Mouse (Mus musculus): ENCODE results near the gene Il3. TPM values are rescaled to one million over a fixed set of nuclear protein-coding genes. Genes with fewer than 3 reads are reported as not detected.

Gene Il3
- polyA plus RNA-seq, 1 experiment from 2014 or later, result not detected

DNA sequence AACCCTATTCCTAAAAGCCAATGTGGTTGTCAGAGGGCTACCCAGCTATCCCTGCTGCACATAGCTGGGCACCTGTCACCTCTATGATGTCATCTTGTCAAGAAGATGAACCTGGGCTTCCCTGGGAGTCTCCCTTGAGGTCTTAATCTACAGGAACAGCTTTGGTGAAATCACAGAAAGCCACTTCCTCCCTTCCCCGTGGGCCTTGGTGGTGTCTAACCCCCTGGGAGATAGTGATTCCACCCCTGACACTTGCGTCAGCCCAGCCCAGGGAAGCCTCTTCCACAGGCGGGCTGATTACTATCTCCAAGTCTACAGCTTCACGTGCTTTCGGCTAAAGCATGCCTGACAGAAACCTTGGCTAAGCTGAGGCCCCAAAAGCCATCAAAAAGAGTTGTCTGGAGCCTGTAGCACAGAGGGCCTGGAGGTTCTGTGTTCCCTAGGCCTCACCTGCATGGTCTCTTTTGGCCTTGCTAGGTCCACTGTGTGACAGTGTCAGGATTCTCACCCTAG is 4.4 kb upstream of the Il3 start:
- Histone ChIP-seq H3K27me3 (ENCODE audit: insufficient read depth, low read length) (no peaks in the 10 kb centered on the region), H3K9me3 (ENCODE audit: low read depth, low read length) (no peaks in the 10 kb centered on the region), H3K9ac (no peak overlapping the region), H3K27ac (ENCODE audit: low read depth) (no peak overlapping the region), H3K4me2 (no peak overlapping the region), H3K4me1 (ENCODE audit: insufficient read depth) (no peaks in the 10 kb centered on the region), H3K36me3 (ENCODE audit: insufficient read depth) (no peaks in the 10 kb centered on the region), H3K4me3 (ENCODE audit: low read depth, low read length) (no peak overlapping the region)
- TF ChIP-seq CTCF (IDR thresholded peaks at IDR 0.05; ENCODE audit: low read depth), result no peak
- WGBS, result 72% methylated on average over 5 of the region's 5 CpGs
- no peak for ATAC-seq (ENCODE audit: insufficient read depth)
- no peak for DNase-seq

DNA sequence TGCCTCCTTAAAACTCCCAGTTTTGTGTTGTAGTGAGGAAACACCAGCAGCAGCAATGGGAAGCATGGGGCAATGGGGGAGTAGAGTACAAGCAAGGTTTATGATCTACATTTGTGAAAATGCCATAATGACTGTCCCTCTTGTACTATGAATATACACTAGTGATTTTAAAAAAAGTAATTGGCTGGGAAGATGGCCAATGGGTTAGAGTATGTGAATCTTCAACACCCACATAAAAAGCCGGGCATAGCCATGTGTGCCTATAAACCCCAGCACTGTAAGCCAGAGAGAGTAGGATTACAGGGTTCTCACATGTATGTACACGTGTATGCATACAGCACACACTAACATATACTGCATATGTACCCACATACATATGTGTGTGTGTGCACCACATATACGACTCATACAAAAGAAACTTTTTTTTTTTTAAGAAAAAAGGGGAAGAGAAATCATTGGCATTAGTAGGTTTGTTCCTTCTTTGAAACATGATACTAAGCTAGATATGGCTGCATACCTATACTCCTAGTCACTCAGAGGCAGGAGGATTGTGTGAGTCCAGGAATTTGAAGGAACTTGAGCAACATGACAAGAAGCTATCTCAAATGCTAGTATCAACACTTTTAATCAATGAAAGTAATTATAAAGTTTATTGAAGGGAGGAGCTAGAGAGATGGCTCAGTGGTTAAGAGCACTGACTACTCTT is 2.3 kb upstream of the Il3 start:
- Histone ChIP-seq H3K4me1 (ENCODE audit: insufficient read depth) (no peaks in the 10 kb centered on the region), H3K9ac (no peak overlapping the region), H3K36me3 (ENCODE audit: insufficient read depth) (no peaks in the 10 kb centered on the region), H3K4me2 (no peak overlapping the region), H3K27me3 (ENCODE audit: insufficient read depth, low read length) (no peaks in the 10 kb centered on the region), H3K9me3 (ENCODE audit: low read depth, low read length) (no peaks in the 10 kb centered on the region), H3K4me3 (ENCODE audit: low read depth, low read length) (no peak overlapping the region), H3K27ac (ENCODE audit: low read depth) (no peak overlapping the region)
- ATAC-seq (ENCODE audit: insufficient read depth) (no peak), DNase-seq (no peak)
- 79% methylated on average over 3 of the region's 3 CpGs for WGBS
- TF ChIP-seq CTCF (IDR thresholded peaks at IDR 0.05; ENCODE audit: low read depth), result no peak

DNA sequence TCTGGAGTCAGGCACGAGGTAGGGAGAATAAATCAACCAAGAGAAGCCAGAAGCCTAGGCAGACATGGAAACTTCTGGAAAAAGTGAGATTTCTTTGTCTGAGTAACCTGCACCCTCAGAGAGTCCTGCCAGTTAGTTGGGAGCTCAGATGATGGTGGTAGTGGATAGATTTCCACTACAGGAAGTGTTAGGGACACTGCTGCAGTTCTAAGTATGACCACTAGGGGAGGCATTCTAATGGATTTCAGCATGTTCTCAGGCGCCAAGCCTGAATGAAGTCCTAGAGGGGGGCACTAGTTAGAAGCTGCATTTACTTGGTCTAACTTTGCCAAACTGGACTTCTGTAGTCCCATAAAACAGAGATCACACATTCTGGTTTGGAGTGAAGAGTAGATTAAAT is 2.5 kb downstream of the Il3 start:
- peak; percentile 93 for TF ChIP-seq CTCF (IDR thresholded peaks at IDR 0.05; ENCODE audit: low read depth)

DNA sequence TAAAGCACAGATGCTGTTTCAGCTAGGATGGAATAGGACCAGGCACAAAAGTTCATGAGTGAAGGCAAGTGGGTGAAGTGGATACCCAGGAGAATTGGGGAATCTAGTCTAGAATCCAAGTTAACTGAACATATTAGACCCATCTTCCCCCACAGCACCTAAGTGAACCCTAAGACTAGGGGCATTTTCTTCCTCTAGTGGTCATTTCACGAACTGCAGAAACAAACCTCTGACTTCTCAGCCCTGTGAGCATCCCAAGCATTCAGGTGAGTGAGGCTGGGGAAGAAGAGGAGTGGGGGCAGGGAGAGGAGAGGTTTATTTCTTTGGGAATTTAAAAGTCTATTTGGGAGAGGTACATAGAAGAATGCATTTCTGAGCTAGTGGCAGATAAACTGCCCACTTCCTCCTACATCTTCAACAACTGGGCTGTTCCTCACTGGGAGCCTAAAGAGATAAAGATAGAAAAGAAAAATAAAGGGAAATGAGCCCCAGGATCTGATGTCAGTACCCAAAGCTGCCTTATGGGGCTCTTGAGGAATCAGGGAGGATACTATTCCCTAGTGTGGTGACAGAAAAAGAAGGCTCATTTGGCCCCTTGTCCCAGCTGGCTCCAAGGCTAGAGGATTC is 3.6 kb downstream of the Il3 start:
- Histone ChIP-seq H3K9me3 (ENCODE audit: low read depth, low read length) (no peaks in the 10 kb centered on the region; the same call in 1 of the 2 replicates), H3K27me3 (ENCODE audit: insufficient read depth, low read length) (no peaks in the 10 kb centered on the region), H3K27ac (ENCODE audit: low read depth) (no peak overlapping the region), H3K4me2 (no peak overlapping the region), H3K9ac (no peak overlapping the region), H3K4me1 (ENCODE audit: insufficient read depth) (no peaks in the 10 kb centered on the region), H3K36me3 (ENCODE audit: insufficient read depth) (no peaks in the 10 kb centered on the region), H3K4me3 (ENCODE audit: low read depth, low read length) (no peak overlapping the region)
- peak; percentile 33; the same call in 1 of the 2 replicates for TF ChIP-seq CTCF (IDR thresholded peaks at IDR 0.05; ENCODE audit: low read depth)
- DNase-seq (no peak), ATAC-seq (ENCODE audit: insufficient read depth) (no peak)
- 21% methylated on average over 1 of the region's 1 CpGs for WGBS

More for the DNA sequence above, 2.5 kb downstream of the Il3 start:
- peak; percentile 83 for DNase-seq
- H3K4me3 ChIP-seq (ENCODE audit: low read depth, low read length), result no peak overlapping the region
- no peaks in the 10 kb centered on the region for H3K36me3 ChIP-seq (ENCODE audit: insufficient read depth)
- 46% methylated on average over 2 of the region's 2 CpGs for WGBS
- no peak overlapping the region for H3K4me2 ChIP-seq
- H3K9me3 ChIP-seq (ENCODE audit: low read depth, low read length), result no peaks in the 10 kb centered on the region; the same call in 1 of the 2 replicates
- ATAC-seq (ENCODE audit: insufficient read depth), result no peak
- no peak overlapping the region for H3K27ac ChIP-seq (ENCODE audit: low read depth)
- no peaks in the 10 kb centered on the region for H3K27me3 ChIP-seq (ENCODE audit: insufficient read depth, low read length)
- no peaks in the 10 kb centered on the region for H3K4me1 ChIP-seq (ENCODE audit: insufficient read depth)
- no peak overlapping the region for H3K9ac ChIP-seq

DNA sequence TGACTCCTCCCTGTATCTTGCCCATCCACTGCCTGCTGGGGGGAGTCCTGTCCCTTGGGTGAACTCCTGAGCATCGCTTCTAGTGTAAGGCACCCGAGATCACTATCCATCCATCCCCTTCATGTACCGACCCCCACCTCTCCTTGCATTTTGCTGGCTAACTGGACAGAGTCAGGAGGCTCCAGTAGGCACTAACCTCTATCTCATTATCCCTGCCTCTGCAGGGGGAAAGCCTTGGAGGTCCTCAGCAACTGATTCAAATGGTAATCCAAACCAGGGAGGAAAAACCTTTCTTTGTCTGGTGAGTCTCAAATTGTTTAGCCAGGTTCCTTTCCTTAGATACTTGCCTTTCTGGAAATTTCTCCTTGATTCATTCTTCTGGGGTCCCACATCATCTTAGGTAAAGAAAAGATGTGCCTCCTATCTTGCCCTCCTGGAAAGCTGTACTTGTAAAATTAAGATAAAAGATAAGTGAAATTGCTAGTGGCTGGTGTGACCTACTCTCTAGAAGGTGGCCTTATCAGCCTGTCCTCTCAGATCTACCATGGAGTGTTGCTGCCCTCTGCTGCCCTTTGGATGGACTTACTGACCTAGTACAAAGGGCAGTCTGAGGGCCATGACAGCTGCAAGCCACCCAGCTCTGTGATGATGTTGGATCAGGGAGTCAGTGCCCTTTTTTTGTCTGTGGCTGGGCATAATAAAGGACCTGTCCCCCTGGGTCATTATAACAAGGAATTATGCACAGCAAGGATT is 10.3 kb downstream of the Il3 start:
- no peak overlapping the region for H3K4me3 ChIP-seq (ENCODE audit: low read depth, low read length)
- peak; percentile 81 for DNase-seq
- 51% methylated on average over 3 of the region's 3 CpGs for whole genome bisulfite sequencing
- no peak overlapping the region for H3K27ac ChIP-seq (ENCODE audit: low read depth)
- H3K27me3 ChIP-seq (ENCODE audit: insufficient read depth, low read length), result no peaks in the 10 kb centered on the region
- ATAC-seq (ENCODE audit: insufficient read depth), result no peak
- no peaks in the 10 kb centered on the region for H3K4me1 ChIP-seq (ENCODE audit: insufficient read depth)
- peak; percentile 74 for TF ChIP-seq CTCF (IDR thresholded peaks at IDR 0.05; ENCODE audit: low read depth)
- no peak overlapping the region for H3K9ac ChIP-seq
- no peak overlapping the region for H3K4me2 ChIP-seq
- H3K9me3 ChIP-seq (ENCODE audit: low read depth, low read length), result no peaks in the 10 kb centered on the region; the same call in 1 of the 2 replicates
- H3K36me3 ChIP-seq (ENCODE audit: insufficient read depth), result no peaks in the 10 kb centered on the region

DNA sequence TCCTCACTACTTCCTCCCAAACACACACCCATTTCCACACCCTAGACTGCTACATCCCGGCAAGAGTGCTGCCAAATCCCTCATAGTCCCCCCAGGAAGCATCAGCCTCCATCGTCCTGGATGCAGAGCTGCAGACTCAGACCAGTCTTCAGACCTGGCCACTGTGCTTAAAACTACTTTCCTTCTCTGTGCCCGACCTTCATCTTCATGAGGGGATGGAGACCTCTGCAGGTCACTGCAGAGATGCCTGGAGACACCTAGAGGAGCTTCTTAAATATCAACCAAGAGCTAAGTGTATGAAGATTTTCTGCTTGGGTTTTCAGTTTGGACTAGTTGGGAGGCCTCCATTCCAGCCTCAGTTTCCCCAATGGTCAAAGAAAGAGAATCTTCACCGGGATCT is 13.0 kb downstream of the Il3 start:
- no peak overlapping the region for H3K4me2 ChIP-seq
- no peak overlapping the region for H3K9ac ChIP-seq
- H3K27ac ChIP-seq (ENCODE audit: low read depth), result no peak overlapping the region
- no peaks in the 10 kb centered on the region for H3K27me3 ChIP-seq (ENCODE audit: insufficient read depth, low read length)
- H3K4me1 ChIP-seq (ENCODE audit: insufficient read depth), result no peaks in the 10 kb centered on the region
- H3K9me3 ChIP-seq (ENCODE audit: low read depth, low read length), result no peaks in the 10 kb centered on the region
- no peak for ATAC-seq (ENCODE audit: insufficient read depth)
- DNase-seq, result peak; percentile 43
- WGBS, result 40% methylated on average over 4 of the region's 4 CpGs
- no peaks in the 10 kb centered on the region for H3K36me3 ChIP-seq (ENCODE audit: insufficient read depth)
- H3K4me3 ChIP-seq (ENCODE audit: low read depth, low read length), result no peak overlapping the region
- peak; percentile 49 for TF ChIP-seq CTCF (IDR thresholded peaks at IDR 0.05; ENCODE audit: low read depth)

DNA sequence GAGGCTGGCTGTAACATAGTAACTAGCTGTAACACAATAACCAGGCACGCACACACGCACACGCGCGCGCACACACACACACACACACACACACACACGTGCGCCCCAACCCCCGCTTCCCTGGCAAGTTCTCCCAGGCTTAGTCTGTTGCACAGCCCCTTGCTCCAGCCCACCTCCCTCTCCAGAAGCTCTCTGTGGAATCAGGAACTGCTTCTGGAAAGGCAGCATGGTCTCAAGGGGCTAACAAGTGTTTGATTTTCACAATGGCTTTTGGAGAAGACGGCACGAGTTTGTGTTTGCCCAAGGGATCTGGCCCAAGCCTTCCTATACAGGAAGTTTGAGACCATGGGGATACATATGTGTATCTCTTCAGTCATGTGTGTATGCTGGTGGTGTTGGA is 16.5 kb downstream of the Il3 start:
- Histone ChIP-seq H3K9me3 (ENCODE audit: low read depth, low read length) (no peaks in the 10 kb centered on the region), H3K27me3 (ENCODE audit: insufficient read depth, low read length) (no peaks in the 10 kb centered on the region), H3K36me3 (ENCODE audit: insufficient read depth) (no peaks in the 10 kb centered on the region), H3K4me2 (no peak overlapping the region), H3K4me1 (ENCODE audit: insufficient read depth) (peaks cover 3% of the 10 kb centered on the region; the same call in 1 of the 2 replicates), H3K4me3 (ENCODE audit: low read depth, low read length) (no peak overlapping the region), H3K27ac (ENCODE audit: low read depth) (0 out of 2 replicates have a peak overlapping the region, but pooled peaks have one; percentile 21), H3K9ac (no peak overlapping the region)
- DNase-seq, result peak; percentile 51
- 77% methylated on average over 11 of the region's 11 CpGs for WGBS
- TF ChIP-seq CTCF (IDR thresholded peaks at IDR 0.05; ENCODE audit: low read depth), result no peak
- peak; percentile 56 for ATAC-seq (ENCODE audit: insufficient read depth)
